Mouse (Mus musculus): ENCODE data around the gene Hook2. TPM values are rescaled to one million over a fixed set of nuclear protein-coding genes. Genes with fewer than 3 reads are reported as not detected.

The Hook2 gene
- polyA plus RNA-seq, 1 experiment from 2014 or later = 25.8 TPM

GRCm38 (mm10) chr8:84952612-84953255 lies 37.7 kb upstream of the Hook2 start:
- Histone ChIP-seq H3K9me3 (ENCODE audit: control insufficient read depth, low read length) (no peaks in the 10 kb centered on the region), H3K4me1 (ENCODE audit: control insufficient read depth, insufficient read depth, low read length) (no peaks in the 10 kb centered on the region), H3K36me3 (ENCODE audit: control insufficient read depth, insufficient read depth, low read length) (0 out of 2 replicates have a peak, but pooled peaks cover under 1% of the 10 kb centered on the region), H3K27ac (replicated peaks; ENCODE audit: low read depth, low read length) (no peak overlapping the region), H3K4me3 (replicated peaks; ENCODE audit: low read depth, low read length) (no peak overlapping the region), H3K27me3 (ENCODE audit: control insufficient read depth, insufficient read depth, low read length) (peaks cover 15% of the 10 kb centered on the region), H3K9ac (replicated peaks; ENCODE audit: low read length) (no peak overlapping the region), H3K4me2 (ENCODE audit: low read length) (no peak overlapping the region)
- no peak for ATAC-seq (ENCODE audit: low FRiP score, low TSS enrichment)
- 10% methylated on average over 18 of the region's 18 CpGs for WGBS
- DNase-seq = no peak

- ATAC-seq (ENCODE audit: low FRiP score, low TSS enrichment) (no peak), DNase-seq (peak; percentile 91)
- no peaks in the 10 kb centered on the region for H3K9me3 ChIP-seq (ENCODE audit: control insufficient read depth, low read length)
- no peaks in the 10 kb centered on the region for H3K4me1 ChIP-seq (ENCODE audit: control insufficient read depth, insufficient read depth, low read length)
- no peak overlapping the region for H3K4me2 ChIP-seq (ENCODE audit: low read length)
- WGBS = 51% methylated on average over 2 of the region's 2 CpGs
- peaks cover 19% of the 10 kb centered on the region; the same call in 1 of the 2 replicates for H3K36me3 ChIP-seq (ENCODE audit: control insufficient read depth, insufficient read depth, low read length)
- no peaks in the 10 kb centered on the region for H3K27me3 ChIP-seq (ENCODE audit: control insufficient read depth, insufficient read depth, low read length)
- no peak overlapping the region for H3K4me3 ChIP-seq (replicated peaks; ENCODE audit: low read depth, low read length)
- H3K9ac ChIP-seq (replicated peaks; ENCODE audit: low read length) = no peak overlapping the region
- no peak overlapping the region for H3K27ac ChIP-seq (replicated peaks; ENCODE audit: low read depth, low read length)
Observed at GRCm38 (mm10) chr8:84956768-84957167, 33.6 kb upstream of the Hook2 start.

GRCm38 (mm10) chr8:84959811-84960210 lies 30.6 kb upstream of the Hook2 start:
- H3K4me3 ChIP-seq (replicated peaks; ENCODE audit: low read depth, low read length) = no peak overlapping the region
- H3K27me3 ChIP-seq (ENCODE audit: control insufficient read depth, insufficient read depth, low read length) = no peaks in the 10 kb centered on the region
- DNase-seq (no peak), ATAC-seq (ENCODE audit: low FRiP score, low TSS enrichment) (no peak)
- peaks cover under 1% of the 10 kb centered on the region; the same call in 1 of the 2 replicates for H3K4me1 ChIP-seq (ENCODE audit: control insufficient read depth, insufficient read depth, low read length)
- WGBS = 90% methylated on average over 7 of the region's 7 CpGs
- H3K27ac ChIP-seq (replicated peaks; ENCODE audit: low read depth, low read length) = no peak overlapping the region
- H3K36me3 ChIP-seq (ENCODE audit: control insufficient read depth, insufficient read depth, low read length) = peaks cover 19% of the 10 kb centered on the region; the same call in 1 of the 2 replicates
- no peak overlapping the region for H3K4me2 ChIP-seq (ENCODE audit: low read length)
- no peaks in the 10 kb centered on the region for H3K9me3 ChIP-seq (ENCODE audit: control insufficient read depth, low read length)
- H3K9ac ChIP-seq (replicated peaks; ENCODE audit: low read length) = no peak overlapping the region

GRCm38 (mm10) chr8:84963952-84964351 lies 26.5 kb upstream of the Hook2 start:
- Histone ChIP-seq H3K27ac (replicated peaks; ENCODE audit: low read depth, low read length) (no peak overlapping the region), H3K4me3 (replicated peaks; ENCODE audit: low read depth, low read length) (no peak overlapping the region), H3K4me1 (ENCODE audit: control insufficient read depth, insufficient read depth, low read length) (peaks cover 16% of the 10 kb centered on the region), H3K36me3 (ENCODE audit: control insufficient read depth, insufficient read depth, low read length) (peaks cover 12% of the 10 kb centered on the region; the same call in 1 of the 2 replicates), H3K27me3 (ENCODE audit: control insufficient read depth, insufficient read depth, low read length) (no peaks in the 10 kb centered on the region), H3K9me3 (ENCODE audit: control insufficient read depth, low read length) (no peaks in the 10 kb centered on the region), H3K4me2 (ENCODE audit: low read length) (no peak overlapping the region), H3K9ac (replicated peaks; ENCODE audit: low read length) (no peak overlapping the region)
- ATAC-seq (ENCODE audit: low FRiP score, low TSS enrichment) (no peak), DNase-seq (no peak)
- WGBS = 88% methylated on average over 4 of the region's 4 CpGs

GRCm38 (mm10) chr8:84965731-84966291 lies 24.6 kb upstream of the Hook2 start:
- peak overlapping the region; percentile 56 for H3K9ac ChIP-seq (replicated peaks; ENCODE audit: low read length)
- WGBS = under 1% methylated on average over 41 of the region's 41 CpGs
- DNase-seq (peak; percentile 98), ATAC-seq (ENCODE audit: low FRiP score, low TSS enrichment) (peak; percentile 85)
- no peaks in the 10 kb centered on the region for H3K27me3 ChIP-seq (ENCODE audit: control insufficient read depth, insufficient read depth, low read length)
- H3K27ac ChIP-seq (replicated peaks; ENCODE audit: low read depth, low read length) = peak overlapping the region; percentile 63
- H3K4me3 ChIP-seq (replicated peaks; ENCODE audit: low read depth, low read length) = peak overlapping the region; percentile 57
- peaks cover 23% of the 10 kb centered on the region for H3K4me1 ChIP-seq (ENCODE audit: control insufficient read depth, insufficient read depth, low read length)
- peak overlapping the region; percentile 79 for H3K4me2 ChIP-seq (ENCODE audit: low read length)
- peaks cover 5% of the 10 kb centered on the region for H3K36me3 ChIP-seq (ENCODE audit: control insufficient read depth, insufficient read depth, low read length)
- H3K9me3 ChIP-seq (ENCODE audit: control insufficient read depth, low read length) = no peaks in the 10 kb centered on the region

GRCm38 (mm10) chr8:84966603-84967002 lies 23.8 kb upstream of the Hook2 start:
- 65% methylated on average over 3 of the region's 3 CpGs for WGBS
- Histone ChIP-seq H3K4me3 (replicated peaks; ENCODE audit: low read depth, low read length) (no peak overlapping the region; the same call in 1 of the 2 replicates), H3K4me2 (ENCODE audit: low read length) (peak overlapping the region; percentile 79), H3K36me3 (ENCODE audit: control insufficient read depth, insufficient read depth, low read length) (peaks cover 12% of the 10 kb centered on the region), H3K9ac (replicated peaks; ENCODE audit: low read length) (no peak overlapping the region; the same call in 1 of the 2 replicates), H3K4me1 (ENCODE audit: control insufficient read depth, insufficient read depth, low read length) (peaks cover 28% of the 10 kb centered on the region), H3K27me3 (ENCODE audit: control insufficient read depth, insufficient read depth, low read length) (no peaks in the 10 kb centered on the region), H3K9me3 (ENCODE audit: control insufficient read depth, low read length) (no peaks in the 10 kb centered on the region), H3K27ac (replicated peaks; ENCODE audit: low read depth, low read length) (0 out of 2 replicates have a peak overlapping the region, but pooled peaks have one; percentile 63)
- no peak for ATAC-seq (ENCODE audit: low FRiP score, low TSS enrichment)
- no peak for DNase-seq

GRCm38 (mm10) chr8:84967532-84968304 lies 22.7 kb upstream of the Hook2 start:
- H3K4me1 ChIP-seq (ENCODE audit: control insufficient read depth, insufficient read depth, low read length) = peaks cover 28% of the 10 kb centered on the region
- 89% methylated on average over 13 of the region's 13 CpGs for WGBS
- no peak overlapping the region for H3K27ac ChIP-seq (replicated peaks; ENCODE audit: low read depth, low read length)

GRCm38 (mm10) chr8:84968650-84969049 lies 21.8 kb upstream of the Hook2 start:
- WGBS = 27% methylated on average over 2 of the region's 2 CpGs
- Histone ChIP-seq H3K9ac (replicated peaks; ENCODE audit: low read length) (peak overlapping the region; percentile 97; the same call in 1 of the 2 replicates), H3K27ac (replicated peaks; ENCODE audit: low read depth, low read length) (peak overlapping the region; percentile 86), H3K9me3 (ENCODE audit: control insufficient read depth, low read length) (no peaks in the 10 kb centered on the region), H3K4me2 (ENCODE audit: low read length) (peak overlapping the region; percentile 96), H3K36me3 (ENCODE audit: control insufficient read depth, insufficient read depth, low read length) (peaks cover 31% of the 10 kb centered on the region), H3K4me3 (replicated peaks; ENCODE audit: low read depth, low read length) (peak overlapping the region; percentile 92), H3K4me1 (ENCODE audit: control insufficient read depth, insufficient read depth, low read length) (peaks cover 28% of the 10 kb centered on the region), H3K27me3 (ENCODE audit: control insufficient read depth, insufficient read depth, low read length) (no peaks in the 10 kb centered on the region)
- DNase-seq (no peak), ATAC-seq (ENCODE audit: low FRiP score, low TSS enrichment) (no peak)

More at GRCm38 (mm10) chr8:84967532-84968304, 22.7 kb upstream of the Hook2 start:
- ATAC-seq (ENCODE audit: low FRiP score, low TSS enrichment) = no peak
- Histone ChIP-seq H3K4me2 (ENCODE audit: low read length) (peak overlapping the region; percentile 96; the same call in 1 of the 2 replicates), H3K9ac (replicated peaks; ENCODE audit: low read length) (no peak overlapping the region), H3K9me3 (ENCODE audit: control insufficient read depth, low read length) (no peaks in the 10 kb centered on the region), H3K4me3 (replicated peaks; ENCODE audit: low read depth, low read length) (no peak overlapping the region), H3K27me3 (ENCODE audit: control insufficient read depth, insufficient read depth, low read length) (no peaks in the 10 kb centered on the region), H3K36me3 (ENCODE audit: control insufficient read depth, insufficient read depth, low read length) (peaks cover 22% of the 10 kb centered on the region)
- no peak for DNase-seq
